Mouse (Mus musculus) cerebellum, adult 11-12 months (tissue): ENCODE measurements around the gene Gm17455.

ENCODE experiments used
- DNase-seq: peaks from one replicate; pipeline ENCODE4 v3.0.0; 2022

The Gm17455 gene

GRCm38 (mm10) chr10:60399449-60399848, at the start of gene Gm17455:
Gene Gm17455, plus strand, starts transcription at chr10:60399726.
- DNase-seq, result no peak

- no peak for DNase-seq
Observed at GRCm38 (mm10) chr10:60350077-60350804, 49.3 kb upstream of the Gm17455 start.

- no peak for DNase-seq
Observed at GRCm38 (mm10) chr10:60350805-60351167, 48.7 kb upstream of the Gm17455 start.

- DNase-seq, result no peak
Observed at GRCm38 (mm10) chr10:60351248-60351647, 48.3 kb upstream of the Gm17455 start.

- no peak for DNase-seq
Observed at GRCm38 (mm10) chr10:60351761-60352455, 47.6 kb upstream of the Gm17455 start.

- no peak for DNase-seq
Observed at GRCm38 (mm10) chr10:60353241-60354002, 46.1 kb upstream of the Gm17455 start.

GRCm38 (mm10) chr10:60354003-60354325, 45.6 kb upstream of the Gm17455 start:
- DNase-seq, result no peak

GRCm38 (mm10) chr10:60354881-60355677, 44.4 kb upstream of the Gm17455 start:
- no peak for DNase-seq

GRCm38 (mm10) chr10:60357441-60357840, 42.1 kb upstream of the Gm17455 start:
- no peak for DNase-seq

GRCm38 (mm10) chr10:60357901-60358300, 41.6 kb upstream of the Gm17455 start:
- DNase-seq, result no peak

GRCm38 (mm10) chr10:60358776-60359175, 40.8 kb upstream of the Gm17455 start:
- DNase-seq, result no peak

- no peak for DNase-seq
Observed at GRCm38 (mm10) chr10:60361615-60362309, 37.8 kb upstream of the Gm17455 start.

- DNase-seq, result no peak
Observed at GRCm38 (mm10) chr10:60362310-60362628, 37.3 kb upstream of the Gm17455 start.

- no peak for DNase-seq
Observed at GRCm38 (mm10) chr10:60363426-60363825, 36.1 kb upstream of the Gm17455 start.

GRCm38 (mm10) chr10:60367145-60367544, 32.4 kb upstream of the Gm17455 start:
- DNase-seq, result no peak

GRCm38 (mm10) chr10:60367904-60368303, 31.6 kb upstream of the Gm17455 start:
- DNase-seq, result no peak

- DNase-seq, result no peak
Observed at GRCm38 (mm10) chr10:60369405-60369804, 30.1 kb upstream of the Gm17455 start.

- DNase-seq, result peak; percentile 57
Observed at GRCm38 (mm10) chr10:60370098-60370497, 29.4 kb upstream of the Gm17455 start.

- no peak for DNase-seq
Observed at GRCm38 (mm10) chr10:60370601-60371061, 28.9 kb upstream of the Gm17455 start.

GRCm38 (mm10) chr10:60371596-60372386, 27.7 kb upstream of the Gm17455 start:
- no peak for DNase-seq

- no peak for DNase-seq
Observed at GRCm38 (mm10) chr10:60373543-60373936, 26.0 kb upstream of the Gm17455 start.
